Mouse (Mus musculus): Measurements from ENCODE around the gene Pdcd4.

DNA sequence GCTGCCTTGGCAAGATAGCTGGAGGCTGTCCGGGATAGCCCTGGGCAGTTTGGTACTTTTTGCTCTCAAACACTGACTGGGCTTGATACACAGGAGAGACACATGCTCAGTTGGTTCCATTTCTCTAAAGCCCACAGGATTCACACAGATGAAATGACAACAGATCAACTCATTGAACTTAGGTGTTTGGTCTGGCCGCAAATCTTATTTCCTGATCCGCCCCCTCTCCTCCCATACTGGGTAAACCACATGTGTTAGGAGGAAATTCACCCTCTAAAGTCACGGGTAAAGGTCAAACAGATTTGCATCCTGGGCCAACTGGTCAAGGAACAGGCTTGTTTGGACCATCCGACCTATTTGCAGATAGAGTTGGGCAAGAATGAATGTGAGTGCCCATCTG is 2.5 kb upstream of the Pdcd4 start:
- no peak for TF ChIP-seq CTCF (IDR thresholded peaks at IDR 0.05; ENCODE audit: extremely low read depth, insufficient read depth, insufficient read length, insufficient replicate concordance)
- no peak for TF ChIP-seq POLR2A (IDR thresholded peaks at IDR 0.05; ENCODE audit: low read depth, low read length)
